Mouse (Mus musculus) embryo, embryonic 11 days (tissue): ENCODE data around the gene Maml3.
A peak's percentile ranks its signal among the peaks of the same experiment; 100 is the strongest.

ENCODE experiments used
- DNase-seq: peaks from one replicate; pipeline ENCODE4 v3.0.0-alpha.2; 2015

Maml3 gene

GRCm38 (mm10) chr3:52000871-52001517 lies 103.9 kb downstream of the Maml3 start:
- no peak for DNase-seq

GRCm38 (mm10) chr3:51999671-52000437 lies 105.0 kb downstream of the Maml3 start:
- DNase-seq: peak; percentile 37

- DNase-seq: no peak
Measured at GRCm38 (mm10) chr3:51998511-51999399, 106.1 kb downstream of the Maml3 start.

DNA sequence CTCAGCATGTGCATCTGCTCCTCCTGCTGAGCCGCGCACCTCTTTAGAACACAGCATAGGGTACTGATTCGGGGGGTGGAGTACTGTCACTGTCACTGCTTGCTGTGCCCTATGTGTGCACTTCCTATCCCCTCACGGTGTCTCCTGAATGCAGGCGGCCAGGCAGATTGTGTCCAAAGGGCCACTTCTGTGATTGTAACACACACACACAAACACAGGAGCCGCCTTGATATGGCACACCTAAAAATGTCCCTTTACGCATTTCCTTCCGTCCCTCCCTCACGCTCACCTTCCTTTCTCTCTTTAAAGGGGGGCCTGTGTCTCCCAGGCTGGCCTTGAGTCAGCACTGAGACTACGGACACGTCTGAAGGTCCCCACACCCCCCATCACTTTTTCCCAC lies 107.3 kb downstream of the Maml3 start:
- DNase-seq: no peak

- DNase-seq: no peak
Measured at GRCm38 (mm10) chr3:51986507-51986906, 118.4 kb downstream of the Maml3 start.

DNA sequence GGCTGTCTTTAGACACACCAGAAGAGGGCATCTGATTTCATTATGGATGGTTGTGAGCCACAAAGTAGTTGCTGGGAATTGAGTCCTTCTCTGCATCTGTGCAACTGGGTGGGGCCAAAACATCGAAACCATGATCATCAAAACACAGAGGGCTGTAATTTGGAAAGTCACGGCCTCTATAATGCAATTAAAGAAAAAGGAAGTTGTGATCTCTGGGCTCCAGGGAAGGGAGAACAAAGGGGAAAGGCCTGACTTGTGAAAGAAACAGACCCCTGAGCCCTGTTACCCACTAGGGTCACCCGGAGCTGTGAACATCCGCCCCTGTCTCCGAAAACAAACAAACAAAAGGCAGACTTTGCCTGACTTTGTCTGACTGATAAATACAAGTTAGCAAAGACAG lies 123.4 kb downstream of the Maml3 start:
- DNase-seq: no peak

GRCm38 (mm10) chr3:51977654-51978352 lies 127.1 kb downstream of the Maml3 start:
- no peak for DNase-seq

- DNase-seq: no peak
Measured at GRCm38 (mm10) chr3:51974601-51975000, 130.3 kb downstream of the Maml3 start.

GRCm38 (mm10) chr3:51974153-51974552 lies 130.7 kb downstream of the Maml3 start:
- DNase-seq: no peak

- no peak for DNase-seq
Measured at GRCm38 (mm10) chr3:51972576-51972975, 132.3 kb downstream of the Maml3 start.

DNA sequence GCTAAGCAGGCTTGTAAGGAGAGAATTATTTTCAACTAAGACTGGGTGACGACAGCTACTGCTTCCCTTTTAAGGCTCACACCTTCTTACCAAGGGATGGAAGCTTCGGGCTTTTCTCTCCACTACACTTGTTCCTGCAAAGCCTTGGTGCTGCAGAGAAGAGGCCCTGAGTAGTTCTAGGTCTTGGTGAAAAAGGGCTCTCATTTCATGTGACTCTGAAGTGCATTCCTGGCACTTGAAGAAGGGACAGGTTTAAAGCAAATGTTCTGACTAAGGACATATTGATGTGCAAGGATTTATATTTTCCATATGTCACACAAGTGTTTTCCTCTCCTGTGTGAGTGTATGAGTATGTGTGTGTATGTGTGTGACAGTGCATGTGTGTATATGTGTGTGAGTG lies 134.4 kb downstream of the Maml3 start:
- DNase-seq: no peak

GRCm38 (mm10) chr3:51969451-51969850 lies 135.4 kb downstream of the Maml3 start:
- no peak for DNase-seq

- no peak for DNase-seq
Measured at GRCm38 (mm10) chr3:51965841-51966240, 139.0 kb downstream of the Maml3 start.

DNA sequence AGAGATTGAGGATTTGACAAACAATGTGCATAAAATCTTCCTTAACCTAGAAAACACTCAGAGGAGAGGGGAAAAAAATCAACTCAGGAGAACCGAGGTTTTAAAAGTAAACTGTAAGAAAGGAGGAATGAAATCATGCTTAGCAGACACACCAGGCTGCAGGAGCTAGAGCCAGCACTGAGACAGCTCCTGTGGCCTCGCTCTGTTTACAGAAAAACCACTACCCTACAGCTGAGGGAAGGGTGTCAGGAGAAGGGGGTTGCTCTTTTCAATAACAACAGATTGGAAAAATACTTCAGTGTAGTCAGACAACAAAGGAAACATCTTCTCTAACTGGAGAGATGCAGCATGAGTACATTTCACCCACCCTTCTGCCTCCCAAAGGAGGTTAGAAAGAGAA lies 139.4 kb downstream of the Maml3 start:
- DNase-seq: no peak

DNA sequence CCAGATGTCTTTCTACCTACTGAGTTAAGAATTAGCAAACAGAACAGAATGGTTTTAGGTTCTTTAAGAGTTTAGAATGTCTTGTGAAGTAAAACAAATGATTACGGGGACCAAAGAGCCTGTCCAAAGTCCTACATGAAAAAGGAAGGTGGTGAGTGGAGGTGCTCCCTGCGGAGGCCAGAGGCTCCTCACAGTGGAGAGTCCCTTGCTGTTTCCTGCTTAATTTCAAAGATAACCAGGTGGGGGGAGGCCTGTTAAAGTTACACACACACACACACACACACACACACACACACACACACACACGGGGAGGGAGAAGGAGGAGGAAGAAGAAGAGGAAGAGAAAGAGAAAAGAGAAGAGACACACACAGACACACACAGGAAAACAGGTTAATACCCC lies 139.9 kb downstream of the Maml3 start:
- DNase-seq: no peak

- DNase-seq: peak; percentile 51
Measured at GRCm38 (mm10) chr3:51963891-51964593, 140.8 kb downstream of the Maml3 start.

GRCm38 (mm10) chr3:51963151-51963791 lies 141.6 kb downstream of the Maml3 start:
- DNase-seq: no peak

DNA sequence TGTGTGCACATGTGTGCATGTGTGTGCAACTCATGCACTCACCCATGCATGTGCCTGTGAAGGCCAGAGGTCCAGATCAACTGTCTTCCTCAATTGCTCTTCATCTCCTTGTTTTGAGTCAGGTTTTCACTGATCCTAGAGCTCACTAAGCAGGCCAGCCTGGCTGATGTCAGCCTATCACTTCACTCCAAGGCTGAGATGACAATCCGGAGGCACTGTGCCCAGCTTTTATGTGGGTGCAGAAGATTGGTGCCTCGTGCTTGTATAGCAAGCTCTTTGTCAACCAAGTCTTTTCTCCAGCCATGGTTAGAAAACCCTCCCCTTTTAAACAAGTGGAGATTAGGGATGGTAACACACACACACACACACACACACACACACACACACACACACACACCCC lies 146.1 kb downstream of the Maml3 start:
- no peak for DNase-seq

- no peak for DNase-seq
Measured at GRCm38 (mm10) chr3:51954441-51954840, 150.4 kb downstream of the Maml3 start.

DNA sequence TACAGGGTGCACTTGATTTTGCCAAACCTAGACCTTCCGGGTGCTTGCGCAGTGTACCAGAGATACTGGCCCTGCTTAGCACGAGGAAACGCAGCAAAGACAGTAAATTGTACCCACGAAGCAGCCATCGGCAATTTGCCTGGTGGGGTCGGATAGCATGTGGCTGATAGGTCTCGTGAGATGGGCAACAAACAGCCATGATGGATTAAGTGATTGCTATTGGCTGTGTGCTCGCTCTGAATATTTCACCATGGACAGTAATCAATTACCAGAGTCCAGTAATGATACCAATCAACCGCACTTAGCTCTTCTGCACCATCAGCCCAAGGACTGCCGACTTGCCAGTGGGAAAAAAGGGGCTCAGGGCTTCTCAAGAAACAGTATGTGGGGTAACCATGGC lies 150.9 kb downstream of the Maml3 start:
- no peak for DNase-seq

GRCm38 (mm10) chr3:51952728-51953623 lies 151.9 kb downstream of the Maml3 start:
- no peak for DNase-seq
